Mouse (Mus musculus): ENCODE data around the gene Slc27a1. TPM values are rescaled to one million over a fixed set of nuclear protein-coding genes. Genes with fewer than 3 reads are reported as not detected.

Slc27a1 gene
- polyA plus RNA-seq, 1 experiment from 2014 or later: 2.3 TPM

DNA sequence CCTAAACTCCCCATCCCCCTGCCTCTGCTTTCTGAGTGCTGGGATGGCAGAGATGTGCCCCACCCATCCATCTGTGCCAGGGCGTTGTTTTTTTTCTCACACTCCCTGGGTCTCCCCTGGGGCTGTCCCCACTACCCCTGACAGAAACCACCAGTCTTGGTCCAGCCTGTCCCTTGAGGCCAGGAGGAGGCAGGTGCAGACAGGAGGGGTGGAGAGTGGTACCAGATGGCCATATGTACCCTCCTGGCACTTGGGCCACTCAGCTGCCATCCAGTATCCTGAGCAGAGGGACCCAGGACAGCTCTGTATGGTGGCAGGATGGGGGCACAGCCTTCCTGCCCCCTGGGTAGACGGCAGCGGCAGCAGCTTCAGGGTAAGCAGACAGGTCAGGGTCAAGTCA lies 28.8 kb downstream of the Slc27a1 start, which contains the start of gene Fam129c:
TSS of gene Fam129c (plus strand) at position 198 of the 400 bp plus-strand sequence.
- Histone ChIP-seq H3K9ac (no peak within 1 kb of the TSS), H3K4me3 (replicated peaks) (no peak within 1 kb of the TSS), H3K27ac (replicated peaks) (no peak within 1 kb of the TSS), H3K4me1 (replicated peaks) (peaks cover 41% of the 10 kb centered on the region), H3K4me2 (no peak within 1 kb of the TSS), H3K36me3 (replicated peaks) (no peaks in the 10 kb centered on the region; the same call in 1 of the 2 replicates), H3K27me3 (peaks cover 26% of the 10 kb centered on the region), H3K9me3 (replicated peaks) (no peaks in the 10 kb centered on the region)
- WGBS (ENCODE audit: insufficient replicate concordance): 63% methylated on average over 3 of the region's 3 CpGs
- ATAC-seq (ENCODE audit: insufficient read depth): no peak

DNA sequence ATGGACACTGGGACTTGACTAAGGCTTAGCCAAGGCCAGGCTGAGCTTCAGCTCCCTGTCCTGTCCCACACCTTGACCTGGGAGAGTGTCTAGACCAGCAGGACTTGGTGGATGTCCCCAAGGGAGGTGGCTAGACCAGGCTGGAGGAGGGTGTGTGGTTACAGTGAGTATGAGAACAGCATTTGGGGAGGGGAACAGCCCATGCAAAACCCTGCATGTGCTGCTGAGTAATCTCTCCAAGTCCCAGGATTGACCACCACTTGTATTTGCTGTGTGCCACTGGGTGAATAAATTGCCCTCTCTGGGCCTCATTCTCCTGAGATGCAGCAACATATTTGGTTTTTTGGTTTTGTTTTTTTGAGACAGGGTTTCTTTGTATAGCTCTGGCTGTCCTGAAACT lies 29.7 kb downstream of the Slc27a1 start:
- Histone ChIP-seq H3K9ac (no peak overlapping the region), H3K27ac (replicated peaks) (no peak overlapping the region), H3K4me3 (replicated peaks) (no peak overlapping the region), H3K9me3 (replicated peaks) (no peaks in the 10 kb centered on the region), H3K4me2 (no peak overlapping the region), H3K36me3 (replicated peaks) (no peaks in the 10 kb centered on the region; the same call in 1 of the 2 replicates), H3K4me1 (replicated peaks) (peaks cover 41% of the 10 kb centered on the region), H3K27me3 (peaks cover 35% of the 10 kb centered on the region)
- no peak for ATAC-seq (ENCODE audit: insufficient read depth)

DNA sequence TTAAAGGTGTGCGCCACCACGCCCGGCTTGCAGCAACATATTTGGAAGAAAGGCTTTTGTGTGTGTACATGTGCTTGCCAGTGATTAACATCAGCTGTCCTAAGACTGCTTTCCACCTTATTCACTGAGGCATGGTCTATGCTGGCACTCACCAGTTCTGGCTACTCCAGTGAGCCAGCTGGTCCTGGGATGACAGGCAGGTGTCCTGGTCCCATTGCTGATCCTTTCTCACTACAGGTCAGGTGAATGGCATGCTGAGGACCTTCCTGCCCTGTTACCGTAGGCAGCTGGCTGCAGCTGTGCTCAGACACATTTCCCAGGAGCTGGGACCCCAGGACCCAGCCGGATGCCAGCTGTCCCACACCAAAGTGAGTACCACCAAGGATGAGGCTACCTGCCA lies 30.2 kb downstream of the Slc27a1 start:
- H3K27ac ChIP-seq (replicated peaks): no peak overlapping the region
- no peaks in the 10 kb centered on the region; the same call in 1 of the 2 replicates for H3K36me3 ChIP-seq (replicated peaks)
- H3K27me3 ChIP-seq: peaks cover 39% of the 10 kb centered on the region
- H3K4me1 ChIP-seq (replicated peaks): peaks cover 39% of the 10 kb centered on the region
- no peaks in the 10 kb centered on the region for H3K9me3 ChIP-seq (replicated peaks)
- H3K4me3 ChIP-seq (replicated peaks): no peak overlapping the region
- H3K9ac ChIP-seq: no peak overlapping the region
- WGBS (ENCODE audit: insufficient replicate concordance): 74% methylated on average over 5 of the region's 5 CpGs
- no peak overlapping the region for H3K4me2 ChIP-seq
- no peak for ATAC-seq (ENCODE audit: insufficient read depth)

DNA sequence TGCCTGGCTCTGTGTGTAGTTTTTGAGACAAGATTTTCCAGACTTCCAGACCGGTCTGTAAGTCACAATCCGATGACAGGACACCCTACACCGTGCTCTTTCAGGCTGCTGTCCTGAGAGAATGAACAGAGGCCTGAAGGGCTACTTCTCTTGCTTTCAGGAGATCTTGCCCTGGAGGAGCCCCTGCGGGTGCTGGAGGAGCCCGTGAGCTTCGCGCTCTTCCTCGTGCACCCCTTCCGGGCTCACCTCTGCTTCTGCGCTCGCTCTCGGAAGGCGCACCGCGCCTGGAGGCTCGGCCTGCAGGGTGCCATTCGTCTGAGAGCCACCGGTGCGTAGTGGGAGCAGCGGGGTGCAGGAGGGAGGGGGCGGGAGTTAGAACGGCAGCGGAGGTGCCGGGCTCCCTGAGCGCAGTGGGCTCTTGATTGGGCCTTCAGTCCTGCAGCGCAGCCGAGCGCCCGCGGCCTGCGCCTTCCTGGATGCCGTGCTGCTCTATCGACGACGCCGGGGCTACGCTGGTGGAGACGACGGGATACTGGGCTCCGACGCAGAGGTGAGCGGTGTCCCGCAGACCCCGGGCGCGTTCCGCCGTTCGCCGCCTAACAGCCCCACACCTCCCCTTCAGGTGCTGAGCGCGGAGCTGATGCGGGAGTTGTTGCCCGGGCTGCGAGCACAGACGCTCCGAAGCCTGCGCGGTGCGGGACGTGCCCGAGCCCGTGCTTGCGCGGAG lies 33.4 kb downstream of the Slc27a1 start:
- no peaks in the 10 kb centered on the region for H3K36me3 ChIP-seq (replicated peaks)
- peaks cover 49% of the 10 kb centered on the region for H3K27me3 ChIP-seq
- H3K4me2 ChIP-seq: peak overlapping the region; percentile 51
- no peak overlapping the region for H3K9ac ChIP-seq
- 0 out of 2 replicates have a peak, but pooled peaks have one; percentile 2 for ATAC-seq (ENCODE audit: insufficient read depth)
- H3K4me3 ChIP-seq (replicated peaks): peak overlapping the region; percentile 28; the same call in 1 of the 2 replicates
- H3K27ac ChIP-seq (replicated peaks): no peak overlapping the region
- peaks cover 19% of the 10 kb centered on the region for H3K4me1 ChIP-seq (replicated peaks)
- 3% methylated on average over 65 of the region's 65 CpGs for WGBS (ENCODE audit: insufficient replicate concordance)
- no peaks in the 10 kb centered on the region for H3K9me3 ChIP-seq (replicated peaks)

DNA sequence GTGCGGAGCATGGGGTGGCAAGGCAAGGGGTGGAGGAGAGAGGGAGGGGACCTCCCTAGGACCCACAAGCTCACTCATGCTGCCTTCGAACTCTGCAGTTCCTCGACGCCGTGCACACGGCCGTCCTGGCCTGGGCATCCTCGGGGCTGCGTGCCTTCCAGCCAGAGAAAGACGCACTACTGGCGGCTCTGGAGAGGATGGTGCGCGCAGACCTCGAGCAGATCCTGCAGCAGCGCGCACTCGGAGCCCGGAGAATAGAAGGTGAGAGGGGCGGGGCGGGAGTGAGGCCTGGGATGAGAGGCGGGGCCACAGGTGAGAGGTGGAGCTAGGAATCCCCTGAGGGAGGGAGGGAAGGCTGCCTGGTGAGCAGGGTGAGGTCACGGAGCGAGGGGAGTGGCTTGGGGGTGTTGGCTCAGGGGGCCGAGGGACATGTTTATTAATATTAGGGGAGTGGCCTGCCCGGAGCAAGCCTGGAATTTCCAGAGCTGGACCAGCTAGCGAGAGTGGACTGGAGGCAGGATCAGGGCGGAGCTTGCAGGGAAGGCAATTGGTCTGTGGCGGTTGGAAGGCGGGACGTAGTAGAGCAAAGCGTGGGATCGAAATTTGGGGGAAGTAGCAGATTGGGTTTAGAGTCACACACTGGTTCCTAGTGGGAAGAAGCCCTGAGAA lies 34.1 kb downstream of the Slc27a1 start:
- 9% methylated on average over 32 of the region's 32 CpGs for WGBS (ENCODE audit: insufficient replicate concordance)
- ATAC-seq (ENCODE audit: insufficient read depth): peak; percentile 59
- Histone ChIP-seq H3K4me1 (replicated peaks) (peaks cover 19% of the 10 kb centered on the region), H3K27ac (replicated peaks) (no peak overlapping the region), H3K9ac (no peak overlapping the region), H3K4me2 (peak overlapping the region; percentile 51), H3K27me3 (peaks cover 49% of the 10 kb centered on the region), H3K36me3 (replicated peaks) (no peaks in the 10 kb centered on the region), H3K4me3 (replicated peaks) (peak overlapping the region; percentile 28), H3K9me3 (replicated peaks) (no peaks in the 10 kb centered on the region)

DNA sequence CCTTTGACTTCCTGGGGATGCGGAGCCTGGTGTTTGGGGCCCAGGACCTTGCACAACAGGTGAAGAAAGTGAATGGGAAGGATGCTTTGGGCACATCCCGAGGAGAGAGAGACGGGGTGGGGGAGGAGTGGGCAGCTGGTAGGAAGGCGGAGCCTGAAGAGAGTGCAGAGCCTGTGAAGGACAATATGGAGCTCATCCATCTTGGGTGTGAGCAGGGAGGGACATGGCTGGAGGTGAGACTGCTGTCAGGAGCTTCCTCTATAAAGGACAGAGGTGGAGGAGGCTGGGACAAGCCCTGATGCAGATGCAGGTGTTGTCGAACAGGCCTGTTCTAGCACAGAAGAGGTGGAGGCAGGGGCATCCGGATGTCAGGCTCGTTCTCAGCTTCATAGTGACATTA lies 35.3 kb downstream of the Slc27a1 start:
- H3K4me3 ChIP-seq (replicated peaks): no peak overlapping the region
- peaks cover 49% of the 10 kb centered on the region for H3K27me3 ChIP-seq
- H3K9me3 ChIP-seq (replicated peaks): no peaks in the 10 kb centered on the region
- no peak overlapping the region for H3K27ac ChIP-seq (replicated peaks)
- H3K4me2 ChIP-seq: no peak overlapping the region
- no peaks in the 10 kb centered on the region for H3K36me3 ChIP-seq (replicated peaks)
- H3K4me1 ChIP-seq (replicated peaks): peaks cover 19% of the 10 kb centered on the region
- ATAC-seq (ENCODE audit: insufficient read depth): no peak
- no peak overlapping the region for H3K9ac ChIP-seq
- 54% methylated on average over 7 of the region's 7 CpGs for WGBS (ENCODE audit: insufficient replicate concordance)

DNA sequence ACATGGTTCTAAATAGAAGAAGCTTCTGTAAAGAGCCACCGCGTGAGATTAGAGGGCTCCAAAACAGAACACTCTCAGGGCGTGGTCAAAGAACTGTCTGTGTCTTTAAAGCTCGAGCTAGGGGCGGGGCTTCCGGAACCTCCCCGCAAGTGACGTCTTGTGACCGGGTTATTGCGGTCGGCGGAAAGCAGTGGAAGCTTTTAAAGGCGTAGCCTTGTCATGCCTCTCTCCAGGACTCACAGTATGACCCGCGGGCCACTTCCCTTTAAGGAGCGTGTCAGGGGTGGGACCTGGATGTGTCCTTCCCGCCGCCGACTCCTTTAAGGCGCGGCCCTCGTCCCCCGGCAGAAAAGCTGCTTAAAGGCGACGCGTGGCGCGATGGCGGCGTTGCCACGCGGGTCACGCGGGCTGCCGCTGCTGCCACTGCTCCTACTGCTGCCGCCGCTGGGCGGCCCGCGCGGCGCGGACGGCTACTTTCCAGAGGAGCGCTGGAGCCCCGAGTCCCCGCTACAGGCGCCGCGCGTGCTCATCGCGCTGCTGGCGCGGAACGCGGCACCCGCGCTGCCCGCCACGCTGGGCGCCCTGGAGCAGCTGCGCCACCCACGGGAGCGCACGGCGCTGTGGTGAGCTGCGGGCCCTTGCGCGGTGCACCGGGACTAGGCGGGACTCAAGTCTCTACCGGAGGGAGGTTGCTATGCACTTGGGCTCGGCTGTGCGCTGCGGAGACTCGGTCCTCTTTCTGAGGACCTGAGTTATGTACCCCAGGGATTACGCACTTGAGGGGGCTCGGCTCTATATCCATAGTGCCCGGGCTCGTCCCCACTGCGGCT lies 42.4 kb downstream of the Slc27a1 start, which contains the start of gene Colgalt1:
TSS of gene Colgalt1 (plus strand) at position 177 of the 830 bp plus-strand sequence.
- Histone ChIP-seq H3K36me3 (replicated peaks) (peaks cover 28% of the 10 kb centered on the region), H3K4me3 (replicated peaks) (peak within 1 kb of the TSS; percentile 83), H3K4me1 (replicated peaks) (peaks cover 40% of the 10 kb centered on the region), H3K27ac (replicated peaks) (peak within 1 kb of the TSS; percentile 77), H3K4me2 (peak within 1 kb of the TSS; percentile 99), H3K9me3 (replicated peaks) (no peaks in the 10 kb centered on the region), H3K9ac (peak within 1 kb of the TSS; percentile 81), H3K27me3 (no peaks in the 10 kb centered on the region)
- peak; percentile 99 for ATAC-seq (ENCODE audit: insufficient read depth)
- under 1% methylated on average over 82 of the region's 82 CpGs for WGBS (ENCODE audit: insufficient replicate concordance)

DNA sequence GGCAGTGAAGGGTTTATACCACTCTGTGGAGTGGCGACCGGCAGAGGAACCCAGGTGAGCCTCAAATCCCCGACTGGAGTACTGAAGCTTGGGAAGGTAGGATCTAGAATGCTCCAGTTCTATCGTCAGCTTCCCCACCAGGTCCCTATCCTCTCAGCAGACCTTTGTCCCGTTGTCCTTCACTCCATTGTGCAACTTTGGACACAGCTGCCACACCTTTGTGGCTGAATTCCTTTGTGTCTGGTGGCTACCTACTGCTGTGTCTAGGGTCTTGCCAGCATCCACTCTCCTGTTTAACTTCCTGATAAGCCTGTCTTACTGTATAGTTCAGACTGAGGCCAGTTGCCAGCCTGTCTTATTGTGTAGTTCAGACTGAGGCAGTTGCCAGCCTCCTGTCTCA lies 43.5 kb downstream of the Slc27a1 start:
- H3K4me1 ChIP-seq (replicated peaks): peaks cover 40% of the 10 kb centered on the region
- H3K36me3 ChIP-seq (replicated peaks): peaks cover 39% of the 10 kb centered on the region
- peak overlapping the region; percentile 99 for H3K4me2 ChIP-seq
- H3K4me3 ChIP-seq (replicated peaks): peak overlapping the region; percentile 83
- H3K9me3 ChIP-seq (replicated peaks): no peaks in the 10 kb centered on the region
- H3K27me3 ChIP-seq: no peaks in the 10 kb centered on the region
- 37% methylated on average over 5 of the region's 5 CpGs for WGBS (ENCODE audit: insufficient replicate concordance)
- H3K27ac ChIP-seq (replicated peaks): peak overlapping the region; percentile 11; the same call in 1 of the 2 replicates
- no peak for ATAC-seq (ENCODE audit: insufficient read depth)
- H3K9ac ChIP-seq: peak overlapping the region; percentile 81

DNA sequence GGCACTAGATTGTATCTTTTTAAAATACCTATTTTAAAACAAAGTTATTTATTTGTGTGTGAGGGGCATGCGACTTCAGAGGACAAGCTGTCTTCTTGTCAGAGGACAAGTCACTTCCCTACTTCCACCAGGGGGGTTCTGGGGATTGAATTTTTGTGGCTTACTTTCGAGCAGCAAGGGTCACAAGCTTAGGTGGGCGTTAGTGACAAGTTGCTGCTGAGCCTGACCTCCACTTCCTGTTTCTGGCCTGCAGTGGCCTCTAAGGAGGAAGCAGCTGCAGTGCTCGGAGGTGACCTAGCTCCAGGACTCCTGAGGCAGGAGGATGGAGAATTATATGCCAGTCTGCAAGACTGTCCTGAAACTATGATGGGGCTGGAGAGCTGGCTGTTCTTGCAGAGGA lies 44.7 kb downstream of the Slc27a1 start:
- Histone ChIP-seq H3K4me2 (no peak overlapping the region; the same call in 1 of the 2 replicates), H3K9me3 (replicated peaks) (no peaks in the 10 kb centered on the region), H3K36me3 (replicated peaks) (peaks cover 52% of the 10 kb centered on the region), H3K9ac (no peak overlapping the region), H3K27me3 (no peaks in the 10 kb centered on the region), H3K4me3 (replicated peaks) (no peak overlapping the region), H3K27ac (replicated peaks) (no peak overlapping the region; the same call in 1 of the 2 replicates), H3K4me1 (replicated peaks) (peaks cover 40% of the 10 kb centered on the region)
- no peak for ATAC-seq (ENCODE audit: insufficient read depth)
- WGBS (ENCODE audit: insufficient replicate concordance): 33% methylated on average over 4 of the region's 4 CpGs

DNA sequence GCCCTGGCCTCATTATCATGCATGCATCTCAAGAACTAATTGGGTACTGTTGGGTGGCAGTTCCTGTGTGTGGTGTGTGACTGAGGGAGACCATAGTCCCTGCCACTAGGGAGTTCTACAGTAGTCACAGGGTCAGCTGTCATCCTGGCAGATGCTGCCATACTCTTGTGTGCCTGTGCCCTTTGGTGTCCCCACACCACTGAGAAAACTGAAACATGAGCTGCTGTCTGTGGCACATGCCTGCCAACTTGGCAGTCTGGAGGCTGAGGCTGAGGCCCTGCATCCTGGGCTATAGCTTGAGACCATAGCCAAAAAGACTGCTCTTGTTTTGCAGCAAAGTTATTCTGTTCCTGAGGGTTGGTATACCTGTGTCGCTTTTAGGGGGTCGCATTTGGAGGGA lies 51.1 kb downstream of the Slc27a1 start:
- Histone ChIP-seq H3K4me2 (no peak overlapping the region), H3K27ac (replicated peaks) (no peak overlapping the region), H3K4me3 (replicated peaks) (no peak overlapping the region), H3K4me1 (replicated peaks) (no peaks in the 10 kb centered on the region), H3K36me3 (replicated peaks) (peaks cover 95% of the 10 kb centered on the region), H3K9ac (no peak overlapping the region), H3K27me3 (no peaks in the 10 kb centered on the region), H3K9me3 (replicated peaks) (peaks cover 10% of the 10 kb centered on the region; the same call in 1 of the 2 replicates)
- ATAC-seq (ENCODE audit: insufficient read depth): no peak
- WGBS (ENCODE audit: insufficient replicate concordance): 76% methylated on average over 2 of the region's 2 CpGs

DNA sequence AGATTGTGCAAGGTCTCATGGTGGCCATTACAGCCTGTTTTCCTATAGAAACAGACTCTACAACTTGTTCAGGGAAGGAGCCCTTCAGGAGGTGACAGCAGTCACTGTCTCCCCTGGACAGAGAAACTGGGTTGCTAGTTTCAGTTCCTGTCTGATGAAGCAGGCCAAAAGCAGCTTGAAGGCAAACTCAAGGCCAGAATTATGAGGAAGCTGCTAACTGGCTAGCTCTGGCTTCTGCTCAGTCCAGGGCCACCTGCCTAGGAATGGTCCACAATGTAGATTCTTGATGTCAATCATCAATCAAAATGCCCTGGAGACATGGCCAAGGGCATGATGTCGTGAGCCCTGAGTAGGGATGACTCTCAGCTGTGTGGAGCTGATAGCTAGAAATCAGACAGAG lies 56.4 kb downstream of the Slc27a1 start:
- Histone ChIP-seq H3K9ac (no peak overlapping the region), H3K36me3 (replicated peaks) (peaks cover 55% of the 10 kb centered on the region), H3K4me2 (no peak overlapping the region), H3K27me3 (peaks cover 14% of the 10 kb centered on the region), H3K4me3 (replicated peaks) (no peak overlapping the region), H3K9me3 (replicated peaks) (peaks cover 10% of the 10 kb centered on the region; the same call in 1 of the 2 replicates), H3K4me1 (replicated peaks) (peaks cover 31% of the 10 kb centered on the region), H3K27ac (replicated peaks) (no peak overlapping the region)
- ATAC-seq (ENCODE audit: insufficient read depth): no peak
- WGBS (ENCODE audit: insufficient replicate concordance): 54% methylated on average over 1 of the region's 1 CpGs

Measured in liver, embryonic 15.5 days (tissue).